Comparison of ENCODE assay signal across 9 mouse cellular contexts in the genomic region with DNA sequence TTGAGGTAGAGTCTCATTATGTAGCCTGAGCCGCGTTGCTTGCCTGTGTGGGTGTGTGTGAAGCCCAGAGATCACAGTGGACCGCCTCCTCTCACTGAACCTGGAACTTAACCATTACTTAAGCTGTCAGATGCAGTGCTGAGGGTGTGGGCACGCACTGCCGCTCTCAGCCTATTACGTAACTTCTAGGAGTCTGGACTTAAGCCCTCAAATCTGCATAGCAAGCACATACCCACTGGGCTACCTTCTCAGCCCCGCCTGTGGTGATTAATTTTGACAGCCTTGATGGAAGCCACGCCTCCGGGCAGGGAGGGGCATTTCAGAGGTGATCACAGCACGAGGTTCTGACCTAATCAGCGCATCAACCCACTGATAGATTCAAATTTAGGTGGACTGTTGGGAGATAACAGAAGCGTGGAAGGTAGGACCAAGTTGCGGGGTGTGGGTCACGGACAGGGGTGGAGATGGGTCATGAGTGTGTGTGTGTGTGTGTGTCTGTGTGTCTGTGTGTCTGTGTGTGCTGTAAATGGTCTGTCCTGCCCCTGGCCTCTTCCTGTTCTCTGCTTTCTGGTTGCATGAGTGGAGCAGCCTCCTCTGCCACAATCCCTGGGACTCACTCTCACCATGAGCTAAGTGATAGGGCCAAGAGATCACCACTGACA. TPM values are rescaled to one million over a fixed set of nuclear protein-coding genes. Genes with fewer than 3 reads are reported as not detected.
DNase-seq lines count a peak whose midpoint lies in the region; ATAC-seq and TF ChIP-seq lines count a peak whose summit lies in the region.
"Had no signal": no experiment of that assay in that cellular context is flagged by ENCODE, and none has a peak within 500 bp of the region (broad histone marks: within the 10 kb centered on the region; RNA-seq: fewer than 3 reads in every experiment).

No protein-coding gene starts in this region.

- H3ac ChIP-seq in myocyte (ENCODE audit: control insufficient read depth, insufficient read length) = no peak overlapping the region

- no peaks in the 10 kb centered on the region for H3K4me1 ChIP-seq in embryonic facial prominence, embryonic 11.5 days (ENCODE audit: control insufficient read depth, insufficient read depth, low read length)
- 0 out of 2 replicates have a peak, but pooled peaks cover 2% of the 10 kb centered on the region for H3K4me1 ChIP-seq in hindbrain, embryonic 12.5 days
- H3K4me1 ChIP-seq: hindbrain, embryonic 15.5 days had no signal

- no peak overlapping the region for H3K27ac ChIP-seq in embryonic facial prominence, embryonic 11.5 days (replicated peaks; ENCODE audit: low read depth, low read length)
- no peak overlapping the region for H3K27ac ChIP-seq in hindbrain, embryonic 12.5 days
- H3K27ac ChIP-seq: hindbrain, embryonic 15.5 days had no signal

- no peak overlapping the region for H3K4me2 ChIP-seq in embryonic facial prominence, embryonic 11.5 days (ENCODE audit: low read depth, low read length)
- no peak overlapping the region for H3K4me2 ChIP-seq in myocyte (ENCODE audit: low read depth)
- H3K4me2 ChIP-seq in hindbrain, embryonic 12.5 days (replicated peaks) = no peak overlapping the region
- H3K4me2 ChIP-seq: hindbrain, embryonic 15.5 days had no signal

- peak; percentile 92 for DNase-seq in heart, adult 11 months
- DNase-seq in heart, adult 8-10 months (ENCODE audit: low spot score) = no peak
- peak; percentile 25 for DNase-seq in embryonic facial prominence, embryonic 11.5 days (ENCODE audit: low spot score)
- peak; percentile 79 to 91 for DNase-seq in kidney, postnatal 36 days
- DNase-seq in layer of hippocampus, adult 11-12 months (ENCODE audit: low spot score) = no peak
- no peak for DNase-seq in testis, postnatal 14 days (ENCODE audit: low spot score)

- no peaks in the 10 kb centered on the region for H3K79me2 ChIP-seq in myocyte (ENCODE audit: control insufficient read depth, insufficient read depth)

- no peak for ATAC-seq in embryonic facial prominence, embryonic 11.5 days (replicated peaks; ENCODE audit: insufficient number of reproducible peaks, low FRiP score, low TSS enrichment, low read depth)
- no peak for ATAC-seq in hindbrain, embryonic 12.5 days (ENCODE audit: low FRiP score)

- no peak overlapping the region for H3K4me3 ChIP-seq in embryonic facial prominence, embryonic 11.5 days (ENCODE audit: low read depth, low read length)
- H3K4me3 ChIP-seq in myocyte = no peak overlapping the region
- H3K4me3 ChIP-seq in hindbrain, embryonic 12.5 days = no peak overlapping the region
- H3K4me3 ChIP-seq: hindbrain, embryonic 15.5 days had no signal

- H3K27me3 ChIP-seq in embryonic facial prominence, embryonic 11.5 days (ENCODE audit: control insufficient read depth, insufficient read depth, low read length) = no peaks in the 10 kb centered on the region
- no peaks in the 10 kb centered on the region for H3K27me3 ChIP-seq in myocyte (ENCODE audit: control insufficient read depth, insufficient read depth, insufficient read length)
- no peaks in the 10 kb centered on the region for H3K27me3 ChIP-seq in hindbrain, embryonic 12.5 days
- H3K27me3 ChIP-seq: hindbrain, embryonic 15.5 days had no signal

- no peaks in the 10 kb centered on the region for H3K36me3 ChIP-seq in embryonic facial prominence, embryonic 11.5 days (replicated peaks; ENCODE audit: control insufficient read depth, insufficient read depth, low read depth, low read length)
- H3K36me3 ChIP-seq in myocyte (ENCODE audit: control insufficient read depth, insufficient read depth) = no peaks in the 10 kb centered on the region
- H3K36me3 ChIP-seq in hindbrain, embryonic 12.5 days = no peaks in the 10 kb centered on the region
- H3K36me3 ChIP-seq: hindbrain, embryonic 15.5 days had no signal

- no peak overlapping the region for H3K9ac ChIP-seq in embryonic facial prominence, embryonic 11.5 days (replicated peaks; ENCODE audit: low read length)
- H3K9ac ChIP-seq in hindbrain, embryonic 12.5 days = no peak overlapping the region
- H3K9ac ChIP-seq: hindbrain, embryonic 15.5 days had no signal

- WGBS in embryonic facial prominence, embryonic 11.5 days = 43% methylated on average over 14 of the region's 14 CpGs
- whole genome bisulfite sequencing in hindbrain, embryonic 12.5 days = 54% methylated on average over 14 of the region's 14 CpGs

- TF ChIP-seq POLR2A in myocyte (IDR thresholded peaks at IDR 0.05; ENCODE audit: insufficient read length, low read depth) = no peak

- H3K9me3 ChIP-seq in embryonic facial prominence, embryonic 11.5 days (replicated peaks; ENCODE audit: control insufficient read depth, low read length) = no peaks in the 10 kb centered on the region
- no peaks in the 10 kb centered on the region for H3K9me3 ChIP-seq in hindbrain, embryonic 12.5 days (replicated peaks)
- H3K9me3 ChIP-seq: hindbrain, embryonic 15.5 days had no signal

TF ChIP-seq in myocyte, 11 proteins besides CTCF, POLR2A, EP300 and RAD21:
- no peak for TF ChIP-seq E2F4 (IDR thresholded peaks at IDR 0.05; ENCODE audit: insufficient read depth)
- TF ChIP-seq CEBPB (IDR thresholded peaks at IDR 0.05; ENCODE audit: insufficient read depth, poor library complexity, severe bottlenecking) = peak; percentile 27; the same call in 1 of the 2 replicates

RNA-seq across cellular contexts. Expression of a gene that starts 10.2 kb away (rescaled TPM):
- total RNA-seq in heart, adult 8-10 months (2022) = 10 to 100 TPM; 16.4 to 22.6 (median 20.3) TPM
- polyA plus RNA-seq in embryonic facial prominence, embryonic 11.5 days (2014; fragmentation: Nextera tagmentation; extraction: Ambion mirVana) = 42.0 and 44.1 TPM in 2 replicates
- 59.7 TPM for polyA plus RNA-seq in myocyte (2012; fragmentation: generic; extraction: Trizol)
- polyA plus RNA-seq in hindbrain, embryonic 12.5 days (2016; fragmentation: Nextera tagmentation; extraction: Ambion mirVana) = 82.3 and 83.3 TPM in 2 replicates

RNA-seq across cellular contexts. Expression of a gene that starts 11.0 kb away (rescaled TPM):
- total RNA-seq in heart, adult 8-10 months (2022) = under 1 TPM in 1 of 4 experiments, not detected in 3; 0.56 TPM
- polyA plus RNA-seq in embryonic facial prominence, embryonic 11.5 days (2014; fragmentation: Nextera tagmentation; extraction: Ambion mirVana) = 0.08 and 0.10 TPM in 2 replicates
- polyA plus RNA-seq in myocyte (2012; fragmentation: generic; extraction: Trizol) = 0.06 TPM
- polyA plus RNA-seq in hindbrain, embryonic 12.5 days (2016; fragmentation: Nextera tagmentation; extraction: Ambion mirVana) = 0.10 and 0.22 TPM in 2 replicates

RNA-seq across cellular contexts. Expression of a gene that starts 32.9 kb away (rescaled TPM):
- 10 to 100 TPM; 39.9 to 47.1 (median 44.3) TPM for total RNA-seq in heart, adult 8-10 months (2022)
- 161 and 172 TPM in 2 replicates for polyA plus RNA-seq in embryonic facial prominence, embryonic 11.5 days (2014; fragmentation: Nextera tagmentation; extraction: Ambion mirVana)
- polyA plus RNA-seq in myocyte (2012; fragmentation: generic; extraction: Trizol) = 99.1 TPM
- polyA plus RNA-seq in hindbrain, embryonic 12.5 days (2016; fragmentation: Nextera tagmentation; extraction: Ambion mirVana) = 178 and 179 TPM in 2 replicates

RNA-seq across cellular contexts. Expression of a gene that starts 60.0 kb away (rescaled TPM):
- under 1 TPM in 3 of 4 experiments, not detected in 1; 0.17 to 0.69 (median 0.22) TPM for total RNA-seq in heart, adult 8-10 months (2022)
- 0.18 and 0.25 TPM in 2 replicates for polyA plus RNA-seq in embryonic facial prominence, embryonic 11.5 days (2014; fragmentation: Nextera tagmentation; extraction: Ambion mirVana)
- polyA plus RNA-seq in myocyte (2012; fragmentation: generic; extraction: Trizol) = 0.17 TPM
- polyA plus RNA-seq in hindbrain, embryonic 12.5 days (2016; fragmentation: Nextera tagmentation; extraction: Ambion mirVana) = 0.40 TPM in 1 of 2 replicates, not detected in the other

Comparison
In these comparisons a context has a peak if more than half of its experiments do, and no peak if none do; other contexts are left out.
1. DNase-seq: peak in heart, adult 11 months (single experiment), embryonic facial prominence, embryonic 11.5 days (single experiment) and kidney, postnatal 36 days (2 of 2); none in heart, adult 8-10 months (single experiment), layer of hippocampus, adult 11-12 months (single experiment) and testis, postnatal 14 days (single experiment).